Mouse (Mus musculus): ENCODE results near the gene Slc25a33. TPM values are rescaled to one million over a fixed set of nuclear protein-coding genes. Genes with fewer than 3 reads are reported as not detected.

The Slc25a33 gene
- polyA plus RNA-seq, 1 experiment, result 7.2 TPM

GRCm38 (mm10) chr4:149780565-149781356 is 6.7 kb upstream of the Slc25a33 start:
- H3K27ac ChIP-seq (ENCODE audit: control insufficient read depth, insufficient read depth, low read length), result no peak overlapping the region
- DNase-seq, result no peak
- H3K4me1 ChIP-seq (replicated peaks; ENCODE audit: control insufficient read depth, insufficient read depth, low read length), result no peaks in the 10 kb centered on the region

GRCm38 (mm10) chr4:149779966-149780365 is 5.9 kb upstream of the Slc25a33 start:
- TF ChIP-seq POLR2A (IDR thresholded peaks at IDR 0.05; ENCODE audit: control insufficient read depth, extremely low read depth, insufficient read depth, low read length, poor library complexity) (no peak), CTCF (IDR thresholded peaks at IDR 0.05; ENCODE audit: borderline replicate concordance, control insufficient read depth, extremely low read depth, insufficient read depth, low read length, poor library complexity) (no peak)
- no peak overlapping the region for H3K4me3 ChIP-seq (ENCODE audit: control insufficient read depth, insufficient read depth, low read length)
- DNase-seq, result no peak
- H3K27ac ChIP-seq (ENCODE audit: control insufficient read depth, insufficient read depth, low read length), result no peak overlapping the region
- H3K4me1 ChIP-seq (replicated peaks; ENCODE audit: control insufficient read depth, insufficient read depth, low read length), result no peaks in the 10 kb centered on the region
- no peaks in the 10 kb centered on the region for H3K27me3 ChIP-seq (ENCODE audit: control insufficient read depth, insufficient read depth, low read length)
- 88% methylated on average over 9 of the region's 9 CpGs for WGBS
- no peaks in the 10 kb centered on the region for H3K36me3 ChIP-seq (ENCODE audit: control insufficient read depth, insufficient read depth, low read length)

More at GRCm38 (mm10) chr4:149780565-149781356, 6.7 kb upstream of the Slc25a33 start:
- no peak for TF ChIP-seq POLR2A (IDR thresholded peaks at IDR 0.05; ENCODE audit: control insufficient read depth, extremely low read depth, insufficient read depth, low read length, poor library complexity)
- TF ChIP-seq CTCF (IDR thresholded peaks at IDR 0.05; ENCODE audit: borderline replicate concordance, control insufficient read depth, extremely low read depth, insufficient read depth, low read length, poor library complexity), result no peak
- Histone ChIP-seq H3K27me3 (ENCODE audit: control insufficient read depth, insufficient read depth, low read length) (no peaks in the 10 kb centered on the region), H3K36me3 (ENCODE audit: control insufficient read depth, insufficient read depth, low read length) (no peaks in the 10 kb centered on the region), H3K4me3 (ENCODE audit: control insufficient read depth, insufficient read depth, low read length) (no peak overlapping the region)
- WGBS, result 19% methylated on average over 13 of the region's 13 CpGs

GRCm38 (mm10) chr4:149777126-149777525 is 3.0 kb upstream of the Slc25a33 start:
- H3K4me3 ChIP-seq (ENCODE audit: control insufficient read depth, insufficient read depth, low read length), result no peak overlapping the region
- no peaks in the 10 kb centered on the region for H3K36me3 ChIP-seq (ENCODE audit: control insufficient read depth, insufficient read depth, low read length)
- no peak for DNase-seq
- H3K4me1 ChIP-seq (replicated peaks; ENCODE audit: control insufficient read depth, insufficient read depth, low read length), result peaks cover 4% of the 10 kb centered on the region
- WGBS, result 95% methylated on average over 9 of the region's 9 CpGs
- H3K27ac ChIP-seq (ENCODE audit: control insufficient read depth, insufficient read depth, low read length), result no peak overlapping the region
- H3K27me3 ChIP-seq (ENCODE audit: control insufficient read depth, insufficient read depth, low read length), result 0 out of 2 replicates have a peak, but pooled peaks cover 2% of the 10 kb centered on the region
- TF ChIP-seq CTCF (IDR thresholded peaks at IDR 0.05; ENCODE audit: borderline replicate concordance, control insufficient read depth, extremely low read depth, insufficient read depth, low read length, poor library complexity), result no peak
- TF ChIP-seq POLR2A (IDR thresholded peaks at IDR 0.05; ENCODE audit: control insufficient read depth, extremely low read depth, insufficient read depth, low read length, poor library complexity), result no peak

GRCm38 (mm10) chr4:149775760-149776362 is 1.8 kb upstream of the Slc25a33 start:
- Histone ChIP-seq H3K27ac (ENCODE audit: control insufficient read depth, insufficient read depth, low read length) (no peak overlapping the region), H3K27me3 (ENCODE audit: control insufficient read depth, insufficient read depth, low read length) (0 out of 2 replicates have a peak, but pooled peaks cover 2% of the 10 kb centered on the region), H3K4me3 (ENCODE audit: control insufficient read depth, insufficient read depth, low read length) (no peak overlapping the region), H3K4me1 (replicated peaks; ENCODE audit: control insufficient read depth, insufficient read depth, low read length) (peaks cover 4% of the 10 kb centered on the region), H3K36me3 (ENCODE audit: control insufficient read depth, insufficient read depth, low read length) (no peaks in the 10 kb centered on the region)
- no peak for TF ChIP-seq POLR2A (IDR thresholded peaks at IDR 0.05; ENCODE audit: control insufficient read depth, extremely low read depth, insufficient read depth, low read length, poor library complexity)
- TF ChIP-seq CTCF (IDR thresholded peaks at IDR 0.05; ENCODE audit: borderline replicate concordance, control insufficient read depth, extremely low read depth, insufficient read depth, low read length, poor library complexity), result no peak
- 47% methylated on average over 8 of the region's 8 CpGs for WGBS
- DNase-seq, result no peak

- Histone ChIP-seq H3K4me1 (replicated peaks; ENCODE audit: control insufficient read depth, insufficient read depth, low read length) (peaks cover 4% of the 10 kb centered on the region), H3K4me3 (ENCODE audit: control insufficient read depth, insufficient read depth, low read length) (no peak overlapping the region), H3K27ac (ENCODE audit: control insufficient read depth, insufficient read depth, low read length) (no peak overlapping the region), H3K27me3 (ENCODE audit: control insufficient read depth, insufficient read depth, low read length) (0 out of 2 replicates have a peak, but pooled peaks cover 2% of the 10 kb centered on the region), H3K36me3 (ENCODE audit: control insufficient read depth, insufficient read depth, low read length) (no peaks in the 10 kb centered on the region)
- TF ChIP-seq POLR2A (IDR thresholded peaks at IDR 0.05; ENCODE audit: control insufficient read depth, extremely low read depth, insufficient read depth, low read length, poor library complexity) (no peak), CTCF (IDR thresholded peaks at IDR 0.05; ENCODE audit: borderline replicate concordance, control insufficient read depth, extremely low read depth, insufficient read depth, low read length, poor library complexity) (no peak)
- WGBS, result 85% methylated on average over 7 of the region's 7 CpGs
- no peak for DNase-seq
Observed at GRCm38 (mm10) chr4:149775330-149775729, 1.3 kb upstream of the Slc25a33 start.

- TF ChIP-seq POLR2A (IDR thresholded peaks at IDR 0.05; ENCODE audit: control insufficient read depth, extremely low read depth, insufficient read depth, low read length, poor library complexity) (no peak), CTCF (IDR thresholded peaks at IDR 0.05; ENCODE audit: borderline replicate concordance, control insufficient read depth, extremely low read depth, insufficient read depth, low read length, poor library complexity) (no peak)
- under 1% methylated on average over 65 of the region's 65 CpGs for WGBS
- DNase-seq, result no peak
Observed at GRCm38 (mm10) chr4:149773408-149774093, 526 bp downstream of the Slc25a33 start.

More at GRCm38 (mm10) chr4:149773408-149774093, 526 bp downstream of the Slc25a33 start:
- Histone ChIP-seq H3K27ac (ENCODE audit: control insufficient read depth, insufficient read depth, low read length) (no peak overlapping the region), H3K27me3 (ENCODE audit: control insufficient read depth, insufficient read depth, low read length) (0 out of 2 replicates have a peak, but pooled peaks cover 2% of the 10 kb centered on the region), H3K4me1 (replicated peaks; ENCODE audit: control insufficient read depth, insufficient read depth, low read length) (peaks cover 4% of the 10 kb centered on the region), H3K4me3 (ENCODE audit: control insufficient read depth, insufficient read depth, low read length) (peak overlapping the region; percentile 49), H3K36me3 (ENCODE audit: control insufficient read depth, insufficient read depth, low read length) (no peaks in the 10 kb centered on the region)

Measured in thymus, adult 2 months (tissue).